Mouse (Mus musculus) intestine, embryonic 16.5 days (tissue): Measurements from ENCODE around the gene Cfap61. TPM values are rescaled to one million over a fixed set of nuclear protein-coding genes. Genes with fewer than 3 reads are reported as not detected.
A peak's percentile ranks its signal among the peaks of the same experiment; 100 is the strongest.
"Not testable (repeated sequence)": the region's sequence is repeated elsewhere in the genome, so short reads cannot be mapped to it uniquely, and the experiment has no call there.

Experiments
- ATAC-seq: fragments of 200-750 bp; cut with Nextera tagmentation; 2 replicates; pipeline ENCODE4 v1.8.0; 2017; ENCODE audit warnings: moderate TSS enrichment, moderate library complexity
- H3K27ac ChIP-seq: fragments of 300-500 bp; sonication (generic); 2 replicates; pipeline ENCODE4 v1.5.1; 2014; ENCODE audit warnings: mild to moderate bottlenecking, low read length
- H3K27me3 ChIP-seq: fragments of 300-500 bp; sonication (generic); replicated peaks from 2 replicates; pipeline ENCODE4 v1.6.1; 2014; ENCODE audit warnings: low read length, control low read depth, mixed read lengths; ENCODE audit not compliant: control insufficient read depth, insufficient read depth
- H3K36me3 ChIP-seq: fragments of 300-500 bp; sonication (generic); 2 replicates; pipeline ENCODE4 v1.6.1; 2014; ENCODE audit warnings: low read length, control low read depth; ENCODE audit not compliant: control insufficient read depth, insufficient read depth
- H3K4me1 ChIP-seq: fragments of 300-500 bp; sonication (generic); 2 replicates; pipeline ENCODE4 v1.6.1; 2014; ENCODE audit warnings: low read length, control low read depth, mixed read lengths; ENCODE audit not compliant: control insufficient read depth, insufficient read depth
- H3K4me2 ChIP-seq: fragments of 300-500 bp; sonication (generic); 2 replicates; pipeline ENCODE4 v1.6.1; 2014; ENCODE audit warnings: low read depth, low read length, control low read depth
- H3K4me3 ChIP-seq: fragments of 300-500 bp; sonication (generic); 2 replicates; pipeline ENCODE4 v1.5.1; 2014; ENCODE audit warnings: mild to moderate bottlenecking, low read length
- H3K9ac ChIP-seq: fragments of 300-500 bp; sonication (generic); 2 replicates; pipeline ENCODE4 v1.6.1; 2014; ENCODE audit warnings: low read depth, low read length
- H3K9me3 ChIP-seq: fragments of 300-500 bp; sonication (generic); 2 replicates; pipeline ENCODE4 v1.6.1; 2016; ENCODE audit warnings: low read length, control low read depth; ENCODE audit not compliant: control insufficient read depth
- WGBS: fragments of 180-500 bp; shearing (Covaris S2); extraction: QIAGEN DNeasy Blood & Tissue Kit; methylation state at CpG from one replicate; pipeline ENCODE4 v1.1.7; 2014; 5-methylcytosine and 5-hydroxymethylcytosine counted together
- polyA plus RNA-seq: library from polyadenylated mRNA; unstranded; fragments of >200 nt; fragmentation: Nextera tagmentation; extraction: Ambion mirVana; gene quantifications from 2 replicates; pipeline ENCODE4 v1.2.1, GENCODE M21; 2015

Cfap61 gene
- polyA plus RNA-seq, result 0.51 and 0.67 TPM in 2 replicates

DNA sequence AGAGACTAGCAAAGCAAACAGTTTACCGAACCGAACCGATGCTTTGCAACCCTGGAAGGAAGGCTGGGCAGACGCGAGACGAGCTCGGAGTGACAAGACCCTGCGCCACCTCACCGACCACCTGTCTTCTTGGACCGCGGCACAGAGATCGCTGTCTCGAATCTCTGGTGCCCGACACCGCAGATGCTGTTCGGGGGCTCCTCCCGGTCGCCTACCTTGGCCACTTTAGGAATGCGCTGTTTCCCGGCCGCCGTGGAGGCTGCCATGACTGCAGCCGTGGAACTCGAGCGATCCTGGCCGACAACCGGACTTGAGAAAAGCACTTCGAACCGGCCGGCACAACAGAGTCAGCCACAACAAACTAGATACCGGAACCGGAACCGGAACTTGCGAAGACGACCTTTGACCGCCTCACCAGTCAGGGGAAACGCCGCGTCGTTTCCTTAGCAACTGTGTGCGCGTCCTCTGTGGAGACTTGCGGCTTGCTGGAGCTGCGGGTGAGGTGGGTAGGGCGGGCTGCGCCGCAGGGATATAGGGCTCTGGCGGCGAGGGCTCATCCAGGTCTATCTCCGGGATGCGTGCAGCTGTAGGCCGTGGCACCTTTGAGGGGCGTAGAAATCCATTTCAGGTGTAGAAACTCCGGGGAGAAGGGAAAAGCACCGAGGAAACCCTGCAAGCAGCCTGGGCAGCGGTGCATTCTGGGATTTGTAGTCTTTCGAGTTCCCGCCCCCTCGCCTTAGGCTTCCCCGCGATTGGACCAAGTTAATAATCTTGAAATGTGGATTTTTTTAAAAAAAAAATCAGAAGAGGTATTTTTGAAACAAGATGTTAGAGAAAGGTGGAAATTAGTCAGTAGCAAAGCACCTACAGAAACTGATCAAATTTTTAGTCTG is at the start of gene Cfap61, which contains the start of gene Crnkl1:
Gene Cfap61, plus strand, starts transcription at position 446 of the 893 bp plus-strand sequence.
Gene Crnkl1, minus strand, starts transcription at position 676 of the 893 bp plus-strand sequence.
- no peaks in the 10 kb centered on the region for H3K27me3 ChIP-seq
- H3K27ac ChIP-seq, result no peak within 1 kb of the TSS
- no peaks in the 10 kb centered on the region for H3K9me3 ChIP-seq
- H3K4me3 ChIP-seq, result peak within 1 kb of the TSS; percentile 80
- peaks cover 6% of the 10 kb centered on the region for H3K4me1 ChIP-seq
- peak; percentile 99 for ATAC-seq
- peak within 1 kb of the TSS; percentile 71 for H3K9ac ChIP-seq
- peaks cover 3% of the 10 kb centered on the region for H3K36me3 ChIP-seq
- H3K4me2 ChIP-seq, result peak within 1 kb of the TSS; percentile 73
- under 1% methylated on average over 61 of the region's 61 CpGs for WGBS

- ATAC-seq, result peak; percentile 34; the same call in 1 of the 2 replicates
- WGBS, result 50% methylated on average over 14 of the region's 14 CpGs
- H3K4me3 ChIP-seq, result no peak overlapping the region
Observed at GRCm38 (mm10) chr2:145884913-145885785, 49.4 kb upstream of the Cfap61 start.

GRCm38 (mm10) chr2:145887937-145888765 is 46.4 kb upstream of the Cfap61 start:
- Histone ChIP-seq H3K27ac (peak overlapping the region; percentile 67), H3K4me3 (no peak overlapping the region), H3K4me2 (no peak overlapping the region), H3K9ac (no peak overlapping the region), H3K27me3 (no peaks in the 10 kb centered on the region), H3K9me3 (no peaks in the 10 kb centered on the region), H3K36me3 (peaks cover 4% of the 10 kb centered on the region; the same call in 1 of the 2 replicates), H3K4me1 (peaks cover 19% of the 10 kb centered on the region)
- WGBS, result 52% methylated on average over 14 of the region's 14 CpGs
- peak; percentile 68 for ATAC-seq

More at GRCm38 (mm10) chr2:145884913-145885785, 49.4 kb upstream of the Cfap61 start:
- no peaks in the 10 kb centered on the region for H3K27me3 ChIP-seq
- H3K27ac ChIP-seq, result peak overlapping the region; percentile 72
- H3K9me3 ChIP-seq, result no peaks in the 10 kb centered on the region
- no peak overlapping the region for H3K9ac ChIP-seq
- peaks cover 6% of the 10 kb centered on the region; the same call in 1 of the 2 replicates for H3K36me3 ChIP-seq
- no peak overlapping the region for H3K4me2 ChIP-seq
- peaks cover 20% of the 10 kb centered on the region for H3K4me1 ChIP-seq

GRCm38 (mm10) chr2:145888766-145889480 is 45.7 kb upstream of the Cfap61 start:
- 0 out of 2 replicates have a peak, but pooled peaks have one; percentile 2 for ATAC-seq
- WGBS, result 52% methylated on average over 6 of the region's 6 CpGs

DNA sequence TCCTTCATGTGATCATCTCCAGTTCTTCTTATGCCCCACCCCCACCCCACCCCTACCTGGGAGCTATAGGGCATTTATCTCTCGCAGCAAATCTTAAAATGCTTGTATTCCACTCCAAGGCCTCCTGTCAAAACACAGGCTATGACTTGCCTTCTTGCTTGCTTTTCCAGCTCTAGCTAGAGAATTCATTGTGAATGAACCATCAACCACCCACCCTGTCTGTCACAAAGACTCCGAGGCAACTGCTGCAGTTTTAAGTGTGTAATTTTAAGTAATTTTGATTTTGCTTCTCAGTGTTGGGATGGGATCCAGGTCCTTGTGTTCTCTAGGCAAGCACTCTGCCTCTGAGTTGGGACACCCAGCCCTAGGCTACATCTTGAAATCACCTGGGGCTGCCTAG is 44.0 kb upstream of the Cfap61 start:
- no peak overlapping the region for H3K27ac ChIP-seq
- WGBS, result 85% methylated on average over 2 of the region's 2 CpGs
- no peak overlapping the region for H3K4me3 ChIP-seq

More at GRCm38 (mm10) chr2:145888766-145889480, 45.7 kb upstream of the Cfap61 start:
- Histone ChIP-seq H3K36me3 (peaks cover 4% of the 10 kb centered on the region; the same call in 1 of the 2 replicates), H3K4me1 (peaks cover 13% of the 10 kb centered on the region), H3K4me2 (no peak overlapping the region), H3K27me3 (no peaks in the 10 kb centered on the region), H3K9me3 (no peaks in the 10 kb centered on the region), H3K4me3 (no peak overlapping the region), H3K9ac (no peak overlapping the region), H3K27ac (peak overlapping the region; percentile 67; the same call in 1 of the 2 replicates)

GRCm38 (mm10) chr2:145893756-145894155 is 40.8 kb upstream of the Cfap61 start:
- Histone ChIP-seq H3K36me3 (no peaks in the 10 kb centered on the region), H3K4me3 (no peak overlapping the region), H3K4me2 (no peak overlapping the region), H3K9me3 (no peaks in the 10 kb centered on the region), H3K9ac (no peak overlapping the region), H3K4me1 (no peaks in the 10 kb centered on the region), H3K27ac (no peak overlapping the region), H3K27me3 (no peaks in the 10 kb centered on the region)
- no peak for ATAC-seq
- WGBS, result 100% methylated on average over 6 of the region's 6 CpGs

More for the DNA sequence above, 44.0 kb upstream of the Cfap61 start:
- Histone ChIP-seq H3K9ac (no peak overlapping the region), H3K4me1 (0 out of 2 replicates have a peak, but pooled peaks cover 3% of the 10 kb centered on the region), H3K27me3 (no peaks in the 10 kb centered on the region), H3K36me3 (peaks cover 1% of the 10 kb centered on the region; the same call in 1 of the 2 replicates), H3K9me3 (no peaks in the 10 kb centered on the region), H3K4me2 (no peak overlapping the region)
- ATAC-seq, result no peak

GRCm38 (mm10) chr2:145898106-145898505 is 36.5 kb upstream of the Cfap61 start:
- Histone ChIP-seq H3K4me3 (no peak overlapping the region), H3K27me3 (no peaks in the 10 kb centered on the region), H3K9ac (no peak overlapping the region), H3K36me3 (no peaks in the 10 kb centered on the region), H3K27ac (no peak overlapping the region), H3K4me1 (no peaks in the 10 kb centered on the region), H3K4me2 (no peak overlapping the region), H3K9me3 (no peaks in the 10 kb centered on the region)
- ATAC-seq, result no peak
- 59% methylated on average over 9 of the region's 9 CpGs for WGBS

- WGBS, result 73% methylated on average over 8 of the region's 8 CpGs
- not testable (repeated sequence) for ATAC-seq, H3K4me2 ChIP-seq, H3K4me3 ChIP-seq, H3K9ac ChIP-seq, H3K9me3 ChIP-seq, H3K27me3 ChIP-seq, H3K27ac ChIP-seq, H3K36me3 ChIP-seq
- H3K4me1 ChIP-seq, result peaks cover 13% of the 10 kb centered on the region
Observed at GRCm38 (mm10) chr2:145900318-145900717, 34.3 kb upstream of the Cfap61 start.
